Mouse (Mus musculus) liver, embryonic 14.5 days (tissue): ENCODE measurements around the gene Prkci. TPM values are rescaled to one million over a fixed set of nuclear protein-coding genes. Genes with fewer than 3 reads are reported as not detected.

ENCODE experiments used
- ATAC-seq: fragments of 200-750 bp; cut with Nextera tagmentation; 2 replicates; pipeline ENCODE4 v1.8.0; 2017; ENCODE audit warnings: moderate number of reproducible peaks, mild to moderate bottlenecking, moderate library complexity; ENCODE audit not compliant: insufficient read depth
- DNase-seq, 3 experiments: peaks; one replicate each; pipeline ENCODE4 v3.0.0-alpha.2; 2012 to 2013; ENCODE audit warnings: low read depth in 3 of 3, low spot score in 3 of 3
- H3K27ac ChIP-seq: fragments of 300-500 bp; sonication (generic); 2 replicates; pipeline ENCODE4 v1.5.1; 2014; ENCODE audit warnings: moderate library complexity, mild to moderate bottlenecking, control low read depth, inconsistent platforms
- H3K27me3 ChIP-seq: fragments of 300-500 bp; sonication (generic); 2 replicates; pipeline ENCODE4 v1.6.1; 2014; ENCODE audit warnings: mild to moderate bottlenecking, low read length, moderate library complexity; ENCODE audit not compliant: control insufficient read depth, insufficient read depth
- H3K36me3 ChIP-seq: fragments of 300-500 bp; sonication (generic); replicated peaks from 2 replicates; pipeline ENCODE4 v1.6.1; 2014; ENCODE audit warnings: low read depth; ENCODE audit not compliant: control insufficient read depth, insufficient read depth
- H3K4me1 ChIP-seq, 2 experiments: fragments of 200-500 bp in 1 of 2; fragments of 300-500 bp in 1 of 2; sonication (generic) in 1 of 2; replicated peaks; 2 replicates each; pipeline ENCODE4 v1.6.1; 2012 to 2014; ENCODE audit warnings: antibody characterized with exemption in 1 of 2, inconsistent platforms in 1 of 2, low read length in 1 of 2; ENCODE audit not compliant: control insufficient read depth in 2 of 2, insufficient read depth in 2 of 2
- H3K4me2 ChIP-seq: fragments of 300-500 bp; sonication (generic); 2 replicates; pipeline ENCODE4 v1.6.1; 2014; ENCODE audit warnings: low read depth, mild to moderate bottlenecking, control low read depth, moderate library complexity
- H3K4me3 ChIP-seq, 2 experiments: fragments of 200-500 bp in 1 of 2; fragments of 300-500 bp in 1 of 2; sonication (generic) in 1 of 2; 2 replicates each; pipeline ENCODE4 v1.5.1; 2012 to 2014; ENCODE audit warnings: low read depth in 2 of 2, low read length in 2 of 2, mild to moderate bottlenecking in 2 of 2, control low read depth in 1 of 2, inconsistent platforms in 1 of 2, moderate library complexity in 1 of 2; ENCODE audit not compliant: insufficient read depth in 1 of 2
- H3K9ac ChIP-seq: fragments of 300-500 bp; sonication (generic); replicated peaks from 2 replicates; pipeline ENCODE4 v1.6.1; 2014; ENCODE audit warnings: mild to moderate bottlenecking, control low read depth, moderate library complexity
- H3K9me3 ChIP-seq: fragments of 300-500 bp; sonication (generic); 2 replicates; pipeline ENCODE4 v1.6.1; 2016; ENCODE audit warnings: low read length, mixed read lengths; ENCODE audit not compliant: control insufficient read depth
- CTCF ChIP-seq: IDR thresholded peaks from 2 replicates; pipeline ENCODE4 v1.5.1; 2016; ENCODE audit warnings: antibody characterized with exemption, low read depth, control low read depth
- EP300 ChIP-seq: IDR thresholded peaks from 2 replicates; pipeline ENCODE4 v1.6.1; 2016; ENCODE audit warnings: antibody characterized with exemption, low read depth
- WGBS: fragments of 180-500 bp; shearing (Covaris S2); extraction: QIAGEN DNeasy Blood & Tissue Kit; methylation state at CpG from one replicate; pipeline ENCODE4 v1.1.7; 2014; ENCODE audit not compliant: insufficient replicate concordance; 5-methylcytosine and 5-hydroxymethylcytosine counted together
- polyA plus RNA-seq, 2 experiments: library from polyadenylated mRNA; depleted of rRNA in 1 of 2; stranded (reverse) in 1 of 2; unstranded in 1 of 2; fragments of >200 nt; fragmentation: Nextera tagmentation in 1 of 2; extraction: Ambion mirVana in 1 of 2; gene quantifications; 2 replicates each; pipeline versions ENCODE4 v1.2.1 to v1.2.3; 2012 to 2014

The Prkci gene
- polyA plus RNA-seq, 2 experiments, result 4.6 to 5.3 TPM

DNA sequence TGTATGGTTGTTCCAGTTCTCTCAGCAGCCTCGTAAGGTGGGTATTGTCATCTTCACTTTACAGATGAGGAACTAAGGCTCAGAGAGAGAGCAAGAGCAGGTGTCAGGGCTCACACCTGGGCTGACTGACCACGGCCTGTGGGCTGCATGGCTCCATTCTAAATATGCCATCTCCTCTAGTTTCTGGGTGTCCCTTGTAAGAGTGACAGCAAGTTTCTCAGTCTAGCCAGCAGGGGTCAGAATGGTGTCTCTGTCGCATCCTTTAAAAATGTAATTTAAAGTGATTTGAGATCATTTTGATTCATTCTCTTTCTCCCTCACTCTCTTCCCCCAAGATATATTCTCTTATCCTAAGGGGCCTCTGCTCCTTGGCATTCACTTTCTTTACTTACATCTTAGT lies 51.7 kb downstream of the Prkci start:
- ATAC-seq, result no peak
- Histone ChIP-seq H3K27me3 (no peaks in the 10 kb centered on the region), H3K4me1 (no peaks in the 10 kb centered on the region), H3K9ac (no peak overlapping the region), H3K27ac (no peak overlapping the region), H3K9me3 (no peaks in the 10 kb centered on the region), H3K4me2 (no peak overlapping the region), H3K4me3 (no peak overlapping the region), H3K36me3 (no peaks in the 10 kb centered on the region)
- no peak for TF ChIP-seq EP300
- TF ChIP-seq CTCF, result peak; percentile 47
- WGBS, result 59% methylated on average over 3 of the region's 3 CpGs
- no peak for DNase-seq

DNA sequence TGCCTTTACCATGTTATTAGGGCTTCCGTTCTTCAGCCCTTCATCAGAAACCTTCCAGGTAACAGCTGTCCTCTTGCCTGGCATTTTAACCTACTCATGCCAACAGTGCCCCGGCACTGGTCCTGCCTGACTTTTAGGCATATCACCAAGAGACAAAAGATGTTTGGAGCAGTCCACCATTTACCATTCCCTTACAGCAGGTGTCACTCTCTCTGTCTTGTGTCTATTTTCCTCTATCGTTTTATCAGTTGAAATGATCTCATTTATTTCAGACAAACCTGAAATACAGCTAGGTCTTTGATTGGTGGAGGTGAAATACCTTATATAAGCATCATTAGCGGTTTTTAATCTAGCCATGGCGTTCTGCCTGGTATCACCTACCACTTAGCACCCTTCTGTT lies 53.5 kb downstream of the Prkci start:
- ATAC-seq, result no peak
- no peaks in the 10 kb centered on the region for H3K27me3 ChIP-seq
- H3K9ac ChIP-seq, result no peak overlapping the region
- DNase-seq, result no peak
- no peak overlapping the region for H3K27ac ChIP-seq
- no peak overlapping the region for H3K4me3 ChIP-seq
- no peaks in the 10 kb centered on the region for H3K36me3 ChIP-seq
- no peaks in the 10 kb centered on the region for H3K9me3 ChIP-seq
- no peak overlapping the region for H3K4me2 ChIP-seq
- no peaks in the 10 kb centered on the region for H3K4me1 ChIP-seq
- TF ChIP-seq CTCF, result no peak
- no peak for TF ChIP-seq EP300
- 70% methylated on average over 5 of the region's 5 CpGs for WGBS

DNA sequence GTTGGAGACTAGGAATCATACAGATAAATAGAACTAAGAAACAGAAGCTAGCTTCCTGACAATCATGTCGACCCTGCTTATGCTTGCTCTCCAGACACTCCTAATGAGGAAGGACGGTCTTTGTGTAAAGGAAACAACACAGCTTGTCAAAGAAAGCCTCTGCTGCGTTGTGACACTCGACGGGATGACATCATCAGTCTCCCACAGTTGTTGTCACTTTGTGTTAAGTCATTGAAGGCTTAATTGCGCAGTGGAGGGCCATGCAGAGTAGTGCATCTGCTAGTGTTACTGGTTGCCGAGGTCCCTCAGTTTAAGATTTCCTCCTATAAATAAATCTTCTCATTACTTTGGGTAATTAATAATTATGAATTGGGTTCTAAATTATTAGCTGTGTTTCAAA lies 54.8 kb downstream of the Prkci start:
- Histone ChIP-seq H3K36me3 (no peaks in the 10 kb centered on the region), H3K27me3 (no peaks in the 10 kb centered on the region), H3K4me1 (no peaks in the 10 kb centered on the region), H3K27ac (no peak overlapping the region), H3K4me2 (no peak overlapping the region), H3K4me3 (no peak overlapping the region), H3K9me3 (no peaks in the 10 kb centered on the region), H3K9ac (no peak overlapping the region)
- no peak for ATAC-seq
- DNase-seq, result no peak
- no peak for TF ChIP-seq EP300
- 51% methylated on average over 7 of the region's 7 CpGs for WGBS

DNA sequence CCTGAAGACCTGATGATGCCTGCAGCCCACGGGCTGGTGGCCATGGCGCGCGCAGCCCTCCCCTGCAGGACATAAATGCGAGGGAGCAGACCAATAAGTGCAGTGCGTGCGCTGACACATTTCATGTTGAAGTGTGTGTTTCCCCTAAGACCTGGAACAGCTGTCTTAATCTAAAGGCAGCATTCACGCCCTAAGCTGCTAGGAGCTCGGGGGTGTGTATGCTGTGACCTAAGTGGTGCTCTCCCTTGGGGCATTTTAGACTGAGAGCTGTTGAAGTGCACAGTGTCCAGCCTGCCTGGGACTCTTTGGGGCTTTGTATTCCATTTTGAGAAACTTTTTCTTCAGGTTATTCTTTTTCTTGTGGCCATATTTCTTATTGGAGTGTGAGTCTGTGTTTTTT lies 56.2 kb downstream of the Prkci start:
- no peaks in the 10 kb centered on the region for H3K9me3 ChIP-seq
- no peak for TF ChIP-seq EP300
- TF ChIP-seq CTCF, result no peak
- H3K9ac ChIP-seq, result no peak overlapping the region
- H3K27me3 ChIP-seq, result no peaks in the 10 kb centered on the region
- H3K4me3 ChIP-seq, result no peak overlapping the region
- H3K4me2 ChIP-seq, result no peak overlapping the region
- H3K4me1 ChIP-seq, result no peaks in the 10 kb centered on the region
- H3K36me3 ChIP-seq, result no peaks in the 10 kb centered on the region
- ATAC-seq, result no peak
- H3K27ac ChIP-seq, result no peak overlapping the region
- DNase-seq, result no peak
- WGBS, result 79% methylated on average over 9 of the region's 9 CpGs

DNA sequence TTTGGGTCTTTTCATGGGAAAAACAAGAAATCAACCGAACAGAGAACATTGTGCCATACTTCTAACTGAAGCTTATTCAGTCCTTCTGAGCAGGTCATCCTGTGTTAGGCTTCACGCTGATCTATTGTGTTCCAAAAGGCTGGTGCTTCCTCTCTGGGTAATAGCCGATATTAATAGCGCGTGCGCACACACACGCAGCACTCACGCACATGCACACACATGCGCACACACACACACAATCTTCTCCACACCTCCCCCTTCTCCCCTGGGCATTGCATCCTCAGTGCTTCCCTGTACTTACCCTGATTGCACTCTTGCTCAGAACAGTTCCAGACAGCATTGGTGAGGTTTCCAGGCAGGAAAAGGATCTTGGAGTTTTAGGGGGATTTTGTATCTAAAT lies 57.6 kb downstream of the Prkci start:
- Histone ChIP-seq H3K36me3 (no peaks in the 10 kb centered on the region), H3K27ac (no peak overlapping the region), H3K4me3 (no peak overlapping the region), H3K4me2 (no peak overlapping the region), H3K4me1 (no peaks in the 10 kb centered on the region), H3K27me3 (no peaks in the 10 kb centered on the region), H3K9me3 (no peaks in the 10 kb centered on the region), H3K9ac (no peak overlapping the region)
- ATAC-seq, result no peak
- TF ChIP-seq EP300 (no peak), CTCF (no peak)
- 84% methylated on average over 9 of the region's 9 CpGs for WGBS
- no peak for DNase-seq

DNA sequence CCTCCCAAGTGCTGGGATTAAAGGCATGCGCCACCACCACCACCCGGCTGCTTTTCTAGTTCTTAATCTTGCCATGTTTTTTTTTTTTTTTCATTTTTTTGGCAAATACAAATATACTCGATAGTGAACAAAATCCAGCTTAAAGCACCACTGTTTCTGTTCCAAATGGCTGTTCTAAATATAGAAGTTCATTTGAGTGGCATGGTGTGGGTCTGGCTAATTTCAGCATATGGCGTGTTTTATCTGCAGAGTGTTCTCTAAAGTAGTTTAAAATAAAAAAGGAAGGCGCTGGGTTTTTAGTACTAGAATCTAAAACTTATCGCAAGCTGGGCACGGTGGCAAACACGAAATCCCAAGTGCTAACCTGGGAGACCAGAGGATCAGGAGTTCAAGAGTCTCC lies 59.3 kb downstream of the Prkci start:
- Histone ChIP-seq H3K4me3 (no peak overlapping the region), H3K36me3 (no peaks in the 10 kb centered on the region), H3K27me3 (no peaks in the 10 kb centered on the region), H3K27ac (no peak overlapping the region), H3K9me3 (no peaks in the 10 kb centered on the region), H3K9ac (no peak overlapping the region), H3K4me1 (no peaks in the 10 kb centered on the region), H3K4me2 (no peak overlapping the region)
- 79% methylated on average over 8 of the region's 8 CpGs for WGBS
- TF ChIP-seq CTCF (no peak), EP300 (no peak)
- ATAC-seq (no peak), DNase-seq (no peak)
